Mouse (Mus musculus) liver, adult 2 months (tissue): Measurements from ENCODE around the gene Lsr.

Experiments used
- CTCF ChIP-seq: fragments of 200-500 bp; IDR thresholded peaks from 2 replicates; pipeline ENCODE4 v1.5.1; 2011; ENCODE audit warnings: low read depth, low read length, control low read depth
- POLR2A ChIP-seq: fragments of 200-500 bp; IDR thresholded peaks from 2 replicates; pipeline ENCODE4 v1.6.1; 2011; ENCODE audit warnings: low read length, control low read depth; ENCODE audit not compliant: insufficient read depth; ENCODE audit errors: extremely low read depth

DNA sequence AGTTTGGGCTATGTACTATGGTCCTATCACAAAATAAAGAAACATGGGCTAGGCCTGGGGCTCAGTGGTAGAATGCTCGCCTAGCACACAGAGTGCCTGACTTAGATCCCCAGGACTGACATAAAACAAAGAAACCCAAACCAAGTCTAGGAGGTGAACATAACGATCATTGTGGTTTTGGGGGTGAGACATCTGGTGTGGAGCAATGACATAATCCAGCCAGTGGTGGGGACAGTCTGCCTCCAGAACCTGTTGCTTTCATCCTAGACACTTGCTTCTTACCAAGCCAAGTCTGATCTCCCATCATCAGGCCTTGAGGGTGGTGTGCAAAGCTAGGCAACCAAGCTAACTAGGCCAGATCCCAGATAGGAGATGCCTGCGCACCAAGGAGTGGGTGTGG, 6.6 kb downstream of the Lsr start:
- TF ChIP-seq CTCF (no peak), POLR2A (no peak)
